Mouse (Mus musculus): ENCODE data around the gene Ankrd31. TPM values are rescaled to one million over a fixed set of nuclear protein-coding genes. Genes with fewer than 3 reads are reported as not detected.
"Not testable (repeated sequence)": the region's sequence is repeated elsewhere in the genome, so short reads cannot be mapped to it uniquely, and the experiment has no call there.

The Ankrd31 gene
- polyA plus RNA-seq, 1 experiment from 2014 or later = not detected

- not testable (repeated sequence) for H3K4me2 ChIP-seq (replicated peaks; ENCODE audit: low read depth, low read length); H3K27ac ChIP-seq (ENCODE audit: low read depth, low read length); H3K9me3 ChIP-seq (ENCODE audit: control insufficient read depth, low read length); H3K27me3 ChIP-seq (ENCODE audit: control insufficient read depth, insufficient read depth, low read length); H3K36me3 ChIP-seq (ENCODE audit: control insufficient read depth, insufficient read depth, low read length); H3K4me1 ChIP-seq (ENCODE audit: control insufficient read depth, insufficient read depth, low read length); H3K9ac ChIP-seq (ENCODE audit: low read depth, low read length); H3K4me3 ChIP-seq (ENCODE audit: low read length); ATAC-seq (ENCODE audit: low FRiP score, low TSS enrichment)
- WGBS = 87% methylated on average over 11 of the region's 11 CpGs
Observed at GRCm38 (mm10) chr13:96941481-96941880, 193.4 kb downstream of the Ankrd31 start.

GRCm38 (mm10) chr13:96943571-96943970 is 195.5 kb downstream of the Ankrd31 start:
- Histone ChIP-seq H3K4me3 (ENCODE audit: low read length) (no peak overlapping the region), H3K9me3 (ENCODE audit: control insufficient read depth, low read length) (no peaks in the 10 kb centered on the region), H3K27me3 (ENCODE audit: control insufficient read depth, insufficient read depth, low read length) (no peaks in the 10 kb centered on the region), H3K4me2 (replicated peaks; ENCODE audit: low read depth, low read length) (no peak overlapping the region), H3K36me3 (ENCODE audit: control insufficient read depth, insufficient read depth, low read length) (no peaks in the 10 kb centered on the region), H3K9ac (ENCODE audit: low read depth, low read length) (no peak overlapping the region), H3K4me1 (ENCODE audit: control insufficient read depth, insufficient read depth, low read length) (no peaks in the 10 kb centered on the region), H3K27ac (ENCODE audit: low read depth, low read length) (no peak overlapping the region)
- 55% methylated on average over 3 of the region's 3 CpGs for WGBS
- no peak for ATAC-seq (ENCODE audit: low FRiP score, low TSS enrichment)

- Histone ChIP-seq H3K27me3 (ENCODE audit: control insufficient read depth, insufficient read depth, low read length) (no peaks in the 10 kb centered on the region), H3K9ac (ENCODE audit: low read depth, low read length) (no peak overlapping the region), H3K36me3 (ENCODE audit: control insufficient read depth, insufficient read depth, low read length) (no peaks in the 10 kb centered on the region), H3K4me2 (replicated peaks; ENCODE audit: low read depth, low read length) (no peak overlapping the region), H3K9me3 (ENCODE audit: control insufficient read depth, low read length) (no peaks in the 10 kb centered on the region), H3K27ac (ENCODE audit: low read depth, low read length) (no peak overlapping the region), H3K4me1 (ENCODE audit: control insufficient read depth, insufficient read depth, low read length) (no peaks in the 10 kb centered on the region), H3K4me3 (ENCODE audit: low read length) (no peak overlapping the region)
- no peak for ATAC-seq (ENCODE audit: low FRiP score, low TSS enrichment)
- WGBS = 78% methylated on average over 4 of the region's 4 CpGs
Observed at GRCm38 (mm10) chr13:96945748-96946147, 197.7 kb downstream of the Ankrd31 start.

- Histone ChIP-seq H3K36me3 (ENCODE audit: control insufficient read depth, insufficient read depth, low read length) (no peaks in the 10 kb centered on the region), H3K9me3 (ENCODE audit: control insufficient read depth, low read length) (no peaks in the 10 kb centered on the region), H3K27ac (ENCODE audit: low read depth, low read length) (no peak overlapping the region), H3K4me3 (ENCODE audit: low read length) (no peak overlapping the region), H3K9ac (ENCODE audit: low read depth, low read length) (no peak overlapping the region), H3K27me3 (ENCODE audit: control insufficient read depth, insufficient read depth, low read length) (no peaks in the 10 kb centered on the region), H3K4me2 (replicated peaks; ENCODE audit: low read depth, low read length) (no peak overlapping the region), H3K4me1 (ENCODE audit: control insufficient read depth, insufficient read depth, low read length) (no peaks in the 10 kb centered on the region)
- no peak for ATAC-seq (ENCODE audit: low FRiP score, low TSS enrichment)
- WGBS = 69% methylated on average over 7 of the region's 7 CpGs
Observed at GRCm38 (mm10) chr13:96947722-96948121, 199.7 kb downstream of the Ankrd31 start.

- H3K27me3 ChIP-seq (ENCODE audit: control insufficient read depth, insufficient read depth, low read length) = no peaks in the 10 kb centered on the region
- no peak overlapping the region for H3K4me3 ChIP-seq (ENCODE audit: low read length)
- 55% methylated on average over 2 of the region's 2 CpGs for WGBS
- ATAC-seq (ENCODE audit: low FRiP score, low TSS enrichment) = no peak
- H3K27ac ChIP-seq (ENCODE audit: low read depth, low read length) = no peak overlapping the region
- H3K4me1 ChIP-seq (ENCODE audit: control insufficient read depth, insufficient read depth, low read length) = no peaks in the 10 kb centered on the region
- no peaks in the 10 kb centered on the region for H3K9me3 ChIP-seq (ENCODE audit: control insufficient read depth, low read length)
- H3K4me2 ChIP-seq (replicated peaks; ENCODE audit: low read depth, low read length) = no peak overlapping the region
- H3K36me3 ChIP-seq (ENCODE audit: control insufficient read depth, insufficient read depth, low read length) = no peaks in the 10 kb centered on the region
- no peak overlapping the region for H3K9ac ChIP-seq (ENCODE audit: low read depth, low read length)
Observed at GRCm38 (mm10) chr13:96951880-96952279, 203.8 kb downstream of the Ankrd31 start.

- Histone ChIP-seq H3K36me3 (ENCODE audit: control insufficient read depth, insufficient read depth, low read length) (no peaks in the 10 kb centered on the region), H3K4me2 (replicated peaks; ENCODE audit: low read depth, low read length) (no peak overlapping the region), H3K9me3 (ENCODE audit: control insufficient read depth, low read length) (no peaks in the 10 kb centered on the region), H3K27ac (ENCODE audit: low read depth, low read length) (no peak overlapping the region), H3K9ac (ENCODE audit: low read depth, low read length) (no peak overlapping the region), H3K27me3 (ENCODE audit: control insufficient read depth, insufficient read depth, low read length) (no peaks in the 10 kb centered on the region), H3K4me1 (ENCODE audit: control insufficient read depth, insufficient read depth, low read length) (no peaks in the 10 kb centered on the region), H3K4me3 (ENCODE audit: low read length) (no peak overlapping the region)
- WGBS = 77% methylated on average over 6 of the region's 6 CpGs
- no peak for ATAC-seq (ENCODE audit: low FRiP score, low TSS enrichment)
Observed at GRCm38 (mm10) chr13:96956466-96956865, 208.4 kb downstream of the Ankrd31 start.

Other genes starting within 250 kb of the Ankrd31 start
- 5.4 and 10.8 TPM in 2 replicates for gene Polk, start 205.7 kb upstream of the Ankrd31 start, polyA plus RNA-seq (2014; fragmentation: Nextera tagmentation; extraction: Ambion mirVana)
- 8.4 and 13.4 TPM in 2 replicates for gene Col4a3bp, start 205.7 kb upstream of the Ankrd31 start, polyA plus RNA-seq (2014; fragmentation: Nextera tagmentation; extraction: Ambion mirVana)
- gene Hmgcr, start 77.3 kb upstream of the Ankrd31 start, polyA plus RNA-seq (2014; fragmentation: Nextera tagmentation; extraction: Ambion mirVana) = 44.8 and 89.8 TPM in 2 replicates
- 0.59 and 0.99 TPM in 2 replicates for gene Gcnt4, start 176.4 kb downstream of the Ankrd31 start, polyA plus RNA-seq (2014; fragmentation: Nextera tagmentation; extraction: Ambion mirVana)